Mouse (Mus musculus) adrenal gland, postnatal 14 days (tissue): ENCODE measurements around the gene Cacna1g. TPM values are rescaled to one million over a fixed set of nuclear protein-coding genes. Genes with fewer than 3 reads are reported as not detected.

Source experiments
- DNase-seq: peaks from one replicate; pipeline ENCODE4 v3.0.0; 2021; ENCODE audit warnings: mixed read lengths
- long read RNA-seq, 2 experiments: library from polyadenylated mRNA; stranded (forward); transcript quantifications; one replicate each; pipeline ENCODE4 v2.0.0; 2021
- total RNA-seq: library from RNA; stranded (reverse); gene quantifications from 2 replicates; pipeline ENCODE4 v1.2.3, GENCODE M21; 2021

Gene Cacna1g
- 0.89 and 1.5 TPM in 2 replicates for total RNA-seq
- long read RNA-seq, experiment 1 = 0 reads
- long read RNA-seq, experiment 2, partial matches to known transcripts = 1 of 1 reads
- long read RNA-seq, experiment 2, other reads (novel, unspliced or antisense) = 0 of 1 reads

DNA sequence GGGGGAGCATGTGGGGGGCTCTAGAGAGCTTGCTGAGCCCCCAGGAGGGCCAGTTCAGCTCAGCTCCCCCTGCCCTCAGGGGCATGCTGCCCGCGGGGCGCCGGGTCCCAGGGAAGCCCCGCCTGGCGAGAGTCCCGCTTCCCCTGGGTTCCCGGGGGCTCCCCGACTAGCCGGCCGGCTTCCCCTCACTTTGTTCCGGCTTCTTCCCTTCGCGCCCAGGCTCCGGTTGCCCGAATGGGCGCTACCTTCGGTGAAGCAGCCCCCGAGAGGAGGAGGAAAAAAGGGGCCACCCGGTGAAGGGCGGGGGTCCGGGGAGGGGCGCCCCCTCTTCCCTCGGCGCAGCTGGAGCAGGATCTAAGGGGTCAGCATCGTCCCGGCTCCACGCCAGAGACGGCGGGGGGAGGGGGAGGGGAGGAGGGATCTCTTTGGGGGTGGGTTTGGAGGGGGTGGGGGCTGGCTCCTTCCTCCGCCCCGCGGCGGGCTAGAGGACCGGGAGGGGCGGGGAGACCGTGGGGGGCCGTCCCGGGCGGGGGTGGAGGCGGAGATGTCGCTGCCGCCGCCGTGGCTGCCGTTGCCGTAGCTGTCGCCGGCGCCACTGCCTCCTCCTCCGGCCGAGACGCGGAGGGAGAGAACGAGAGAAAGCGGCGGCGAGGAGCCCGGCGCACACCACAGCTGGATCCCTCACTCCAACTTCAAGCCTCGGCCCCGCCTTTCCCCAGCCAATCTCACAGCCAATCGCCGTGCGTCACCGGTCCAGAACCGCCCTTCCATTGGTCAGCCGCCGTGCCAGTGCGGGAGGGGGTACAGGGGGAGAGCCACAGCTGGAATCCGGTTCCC is at the start of gene Cacna1g:
Gene Cacna1g (minus strand): TSS at position 492 of the 837 bp plus-strand sequence.
- peak; percentile 95 for DNase-seq

DNA sequence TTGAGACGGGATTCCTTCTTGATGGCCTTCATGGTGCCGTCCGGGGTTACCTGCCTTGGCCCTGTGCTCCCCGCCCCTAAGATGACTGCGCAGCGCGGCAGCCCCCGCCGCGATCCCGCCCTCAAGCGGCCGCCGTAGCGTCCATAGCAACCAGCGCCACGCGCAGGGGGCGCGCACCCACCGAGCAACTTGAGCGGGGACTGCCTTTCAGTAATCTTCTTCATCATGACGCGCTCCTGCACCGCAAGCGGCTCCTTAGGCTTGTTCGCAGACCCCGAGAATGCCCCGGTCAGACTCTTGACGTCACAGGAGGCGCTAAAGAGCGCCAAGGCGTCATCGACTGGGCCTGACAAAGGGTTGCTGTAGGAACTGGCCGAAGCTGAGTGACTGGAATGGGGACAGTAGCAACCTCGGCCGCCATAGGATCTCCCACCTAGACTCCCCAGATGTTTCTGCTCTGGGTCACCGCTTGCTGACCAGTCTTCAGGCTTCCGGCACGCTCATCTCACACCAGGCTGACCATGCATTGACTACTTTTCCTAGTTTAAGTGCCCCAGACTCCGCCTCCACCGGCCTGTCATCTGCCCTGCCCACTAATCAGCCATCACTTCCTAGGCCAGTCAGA is 47.3 kb upstream of the Cacna1g start, which contains the start of gene Mycbpap:
Gene Mycbpap (minus strand): TSS at position 524 of the 625 bp plus-strand sequence.
- peak; percentile 71 for DNase-seq

DNA sequence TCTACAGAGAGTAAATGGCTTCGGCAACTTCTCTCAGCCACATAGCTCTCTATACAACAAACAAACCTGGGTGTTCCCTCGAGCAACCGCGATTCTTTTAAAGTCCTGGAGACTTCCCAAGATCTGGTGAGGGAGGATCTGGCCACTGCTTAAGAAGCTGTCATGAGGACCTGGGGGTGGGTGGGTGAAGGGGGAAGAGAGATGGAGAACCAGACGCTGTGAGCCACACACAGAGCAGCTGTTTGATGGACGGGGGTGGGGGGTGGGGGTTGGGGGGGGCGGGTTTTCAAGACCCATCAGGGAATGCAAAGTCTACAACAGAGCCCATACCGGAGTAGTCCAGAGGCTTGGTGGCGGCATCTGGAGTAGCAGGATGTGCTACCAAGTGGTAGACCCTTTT is 39.5 kb upstream of the Cacna1g start:
- no peak for DNase-seq

DNA sequence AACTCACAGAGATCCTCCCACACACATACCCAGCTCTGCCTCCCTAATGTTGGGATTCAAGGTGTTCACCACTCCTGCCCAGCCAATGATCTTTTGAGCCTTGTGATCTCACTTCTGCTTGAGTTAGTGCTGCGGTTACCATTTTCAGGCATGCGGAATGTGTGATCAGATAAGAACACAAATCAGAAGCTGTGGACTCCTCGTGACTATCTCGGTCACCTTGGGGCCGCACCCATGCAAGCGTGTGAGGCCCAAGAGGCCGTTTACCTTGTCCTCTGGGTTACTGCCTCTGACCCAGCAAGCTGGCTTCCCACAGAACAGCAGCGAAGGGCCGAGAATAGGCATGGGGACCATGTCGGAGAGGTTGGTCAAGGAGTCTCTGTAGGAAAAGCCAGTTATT is 35.0 kb upstream of the Cacna1g start:
- peak; percentile 2 for DNase-seq

DNA sequence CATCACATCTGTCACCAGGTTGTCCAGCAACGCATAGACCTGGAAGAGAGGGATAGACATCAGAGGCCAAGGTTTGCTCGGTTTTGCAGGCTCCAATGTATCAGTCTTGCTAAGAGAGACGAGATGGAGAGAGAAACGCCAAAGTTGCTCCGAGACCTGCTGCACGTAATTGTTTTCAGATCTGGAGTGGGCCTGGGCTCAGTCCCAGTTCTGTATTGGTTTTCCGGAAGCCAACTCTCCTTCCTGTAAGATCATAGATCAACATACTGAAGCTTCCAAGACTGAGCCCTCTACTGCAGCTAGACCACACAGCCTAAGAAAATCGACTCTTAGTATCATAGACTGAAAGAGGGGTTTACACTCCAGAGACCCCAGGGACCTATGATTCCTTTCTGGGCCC is 27.5 kb upstream of the Cacna1g start:
- no peak for DNase-seq

DNA sequence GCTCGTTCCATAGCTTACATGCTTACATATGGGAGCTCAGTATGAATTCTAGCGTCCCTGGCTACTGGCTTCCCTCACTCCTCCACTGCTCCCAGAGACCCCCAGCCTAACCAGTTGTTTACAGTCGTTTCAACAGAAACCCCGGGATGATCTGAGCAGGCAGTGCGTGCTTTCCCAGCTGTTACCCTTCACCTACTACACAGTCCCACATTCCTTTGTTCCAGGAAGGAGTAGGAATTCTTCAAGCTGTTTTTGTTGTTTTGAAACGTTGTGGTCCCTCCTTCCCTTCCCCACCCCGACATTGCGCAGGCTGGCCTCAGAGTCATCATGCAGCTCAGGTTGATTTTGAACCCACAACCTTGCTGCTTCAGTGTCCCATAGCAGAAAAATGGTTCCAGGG is 26.4 kb upstream of the Cacna1g start:
- DNase-seq = no peak

DNA sequence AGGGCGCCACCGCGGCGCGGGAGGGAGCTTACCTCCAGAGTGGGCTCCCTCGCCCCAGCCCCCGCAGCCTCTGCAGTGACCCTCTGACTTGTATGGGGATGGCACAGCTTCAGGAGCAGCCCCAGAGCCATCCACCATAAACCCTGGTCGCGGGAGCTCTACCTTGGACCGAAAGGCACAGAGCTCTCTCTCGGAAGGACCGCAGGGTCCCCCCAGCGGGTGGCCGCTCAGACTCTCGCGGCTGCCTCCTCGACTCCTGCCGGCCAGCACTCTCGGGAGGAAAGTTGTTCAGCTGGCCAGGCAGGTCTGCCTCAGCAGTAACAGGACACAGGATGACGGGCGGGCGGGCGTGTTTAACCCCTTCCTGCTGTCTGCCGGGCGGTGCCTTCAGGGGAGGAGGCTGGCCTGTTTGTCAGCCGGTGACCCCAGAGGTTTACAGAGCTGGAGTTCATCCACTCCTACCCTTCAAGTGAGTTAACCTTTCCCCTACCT is 25.7 kb upstream of the Cacna1g start, which contains the start of gene Epn3:
Gene Epn3 (minus strand): TSS at position 314 of the 492 bp plus-strand sequence.
- peak; percentile 66 for DNase-seq

DNA sequence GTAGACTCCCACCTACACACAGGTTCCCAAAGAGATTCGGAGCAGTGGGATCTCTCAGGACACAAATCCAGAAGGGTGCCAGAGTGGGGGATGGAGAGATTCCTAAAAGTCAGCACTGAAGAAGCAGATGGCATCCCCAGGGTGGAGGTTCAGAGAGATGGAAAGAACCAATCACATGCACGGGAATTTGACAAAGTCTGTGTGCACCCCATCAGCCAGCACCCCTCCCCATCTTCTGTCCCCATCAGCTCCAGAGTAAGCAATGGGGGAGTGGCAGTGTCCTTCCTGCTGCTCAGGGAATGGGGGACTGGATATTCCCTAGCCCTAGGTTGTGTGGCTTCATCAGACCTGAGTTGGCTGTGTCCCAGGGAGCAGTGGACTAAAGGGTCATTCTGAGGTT is 25.0 kb upstream of the Cacna1g start:
- no peak for DNase-seq

DNA sequence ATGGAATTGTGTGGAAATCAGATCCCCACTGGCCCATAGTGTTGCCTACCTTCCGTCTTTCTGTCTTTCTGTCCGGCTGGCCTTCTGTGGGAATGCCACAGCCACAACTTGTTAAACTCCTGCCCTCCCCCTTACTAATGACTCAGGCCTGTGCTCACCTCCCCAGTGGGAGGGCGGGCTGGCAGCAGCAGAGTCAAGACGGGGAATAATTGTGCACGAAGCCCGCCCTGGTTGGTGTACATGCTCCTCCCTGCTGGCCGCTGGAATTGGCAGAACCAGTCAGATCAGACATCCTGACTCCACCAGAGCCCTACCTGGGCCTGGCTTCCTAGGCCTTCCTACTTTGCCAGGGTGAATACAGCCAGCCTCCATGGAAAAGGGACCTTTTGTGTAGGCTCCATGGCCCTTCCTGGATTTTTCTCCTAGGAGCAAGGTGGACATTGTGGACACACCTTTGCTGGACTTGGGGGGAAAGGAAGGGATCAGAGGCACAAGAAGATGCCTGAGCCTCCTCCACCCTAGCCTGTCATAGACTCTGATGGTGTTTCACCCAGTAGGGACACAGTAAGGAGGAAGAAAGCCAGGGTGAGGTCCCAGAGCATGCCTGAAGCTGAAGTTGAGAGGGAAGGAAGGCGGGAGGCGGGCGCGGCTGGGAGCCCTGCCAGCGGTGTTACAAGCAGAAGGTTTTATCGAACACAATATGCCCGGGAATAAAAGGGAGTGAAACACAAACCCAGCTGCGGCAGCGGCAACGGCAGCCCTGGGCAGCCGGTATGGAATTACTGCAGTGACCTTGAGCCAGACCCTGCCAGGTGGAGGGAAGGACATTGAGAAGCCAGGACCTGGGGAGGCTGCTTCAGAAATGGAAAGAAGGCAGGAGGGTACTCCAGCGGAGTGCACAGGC is 24.3 kb upstream of the Cacna1g start:
- peak; percentile 87 for DNase-seq

DNA sequence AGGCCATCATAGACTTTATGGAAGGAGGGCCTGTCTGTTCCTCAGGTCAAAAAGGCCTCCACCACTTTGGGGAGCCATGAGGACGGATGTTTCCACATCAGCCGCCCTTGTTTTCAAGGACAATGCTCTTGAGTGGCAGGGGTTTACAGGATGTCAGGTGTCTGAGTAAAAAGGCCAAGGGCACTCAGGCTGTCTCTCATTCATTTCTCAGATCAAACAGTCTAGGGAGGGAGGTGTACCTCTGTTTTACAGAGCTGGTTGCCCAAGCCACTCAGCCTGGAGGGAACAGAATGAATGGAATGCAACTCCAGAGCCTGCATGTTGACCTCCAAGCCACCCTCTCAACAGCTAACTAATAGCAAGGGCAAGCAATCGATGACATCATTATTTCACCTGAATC is 21.4 kb upstream of the Cacna1g start:
- DNase-seq = peak; percentile 69

DNA sequence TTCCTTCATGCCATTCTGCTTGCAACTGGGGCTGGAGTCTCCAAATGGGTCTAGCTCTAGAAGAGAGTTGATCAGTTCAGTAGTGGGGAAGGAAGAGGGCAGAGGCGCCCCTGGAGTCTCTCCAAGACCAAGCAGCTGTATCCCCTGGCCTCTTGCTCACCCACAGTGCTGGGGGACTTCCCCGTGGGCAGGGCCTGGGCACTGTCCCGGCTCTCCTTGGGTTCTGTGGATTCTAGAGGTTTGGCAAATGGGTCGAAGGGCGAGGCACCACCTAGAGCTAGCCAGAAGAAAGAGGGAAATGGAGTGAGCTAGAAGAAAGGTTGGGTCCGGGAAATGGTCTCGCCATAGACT is 17.7 kb upstream of the Cacna1g start:
- DNase-seq = peak; percentile 19

DNA sequence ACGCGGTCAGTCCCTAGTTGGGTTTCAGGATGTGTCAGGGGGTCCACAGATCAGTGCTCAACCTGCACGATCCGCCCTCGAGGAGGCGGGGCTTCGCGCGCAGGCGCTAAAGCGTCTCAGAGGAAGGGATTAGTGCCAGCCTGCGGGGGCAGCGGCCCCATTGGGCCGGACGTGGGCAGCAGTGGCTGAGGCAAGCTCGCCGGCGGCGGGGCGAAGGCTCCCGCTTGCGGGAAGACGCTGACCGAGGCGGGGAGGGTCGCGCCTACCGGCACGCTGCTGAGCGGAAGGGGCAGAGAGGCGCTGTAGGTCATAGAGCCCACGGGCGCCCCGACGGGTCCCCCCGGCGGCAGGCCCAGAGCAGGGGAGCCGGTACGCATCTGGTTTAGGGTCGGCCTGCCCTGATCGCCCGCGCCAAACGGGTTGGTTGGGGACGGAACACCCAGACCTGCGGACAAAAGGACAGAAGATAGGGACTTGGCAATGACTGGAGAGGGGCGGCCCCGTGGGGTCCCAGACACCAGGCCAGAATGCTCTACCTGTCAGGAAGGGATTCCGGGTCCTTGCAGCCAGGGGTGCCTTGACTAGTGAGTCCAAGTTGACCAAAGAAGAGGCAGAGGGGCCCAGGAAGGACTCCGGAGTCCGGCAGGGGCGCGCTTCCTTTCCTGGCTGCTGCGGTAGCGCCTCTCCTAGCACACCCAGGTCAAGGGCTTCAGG is 17.2 kb upstream of the Cacna1g start:
- DNase-seq = peak; percentile 65

DNA sequence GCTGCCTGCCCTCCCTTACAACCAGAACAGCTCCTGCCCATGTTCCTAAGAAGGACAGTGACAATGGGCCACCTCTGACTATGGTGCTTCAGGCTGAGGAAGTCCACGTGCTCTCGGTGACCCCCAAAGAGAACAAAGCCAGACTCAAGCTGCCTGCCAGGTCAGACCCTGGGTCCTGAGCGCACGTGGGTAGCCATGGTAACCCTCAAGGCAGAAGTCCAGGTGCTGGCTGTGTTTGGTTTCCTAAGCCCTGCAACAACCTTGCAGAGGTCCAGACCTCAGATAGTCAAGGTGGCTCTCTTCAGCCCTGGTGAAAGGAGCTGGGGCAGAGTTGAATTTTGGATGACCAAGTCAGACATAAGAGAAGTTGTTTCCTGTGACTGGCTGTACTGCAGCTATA is 15.7 kb upstream of the Cacna1g start:
- no peak for DNase-seq

DNA sequence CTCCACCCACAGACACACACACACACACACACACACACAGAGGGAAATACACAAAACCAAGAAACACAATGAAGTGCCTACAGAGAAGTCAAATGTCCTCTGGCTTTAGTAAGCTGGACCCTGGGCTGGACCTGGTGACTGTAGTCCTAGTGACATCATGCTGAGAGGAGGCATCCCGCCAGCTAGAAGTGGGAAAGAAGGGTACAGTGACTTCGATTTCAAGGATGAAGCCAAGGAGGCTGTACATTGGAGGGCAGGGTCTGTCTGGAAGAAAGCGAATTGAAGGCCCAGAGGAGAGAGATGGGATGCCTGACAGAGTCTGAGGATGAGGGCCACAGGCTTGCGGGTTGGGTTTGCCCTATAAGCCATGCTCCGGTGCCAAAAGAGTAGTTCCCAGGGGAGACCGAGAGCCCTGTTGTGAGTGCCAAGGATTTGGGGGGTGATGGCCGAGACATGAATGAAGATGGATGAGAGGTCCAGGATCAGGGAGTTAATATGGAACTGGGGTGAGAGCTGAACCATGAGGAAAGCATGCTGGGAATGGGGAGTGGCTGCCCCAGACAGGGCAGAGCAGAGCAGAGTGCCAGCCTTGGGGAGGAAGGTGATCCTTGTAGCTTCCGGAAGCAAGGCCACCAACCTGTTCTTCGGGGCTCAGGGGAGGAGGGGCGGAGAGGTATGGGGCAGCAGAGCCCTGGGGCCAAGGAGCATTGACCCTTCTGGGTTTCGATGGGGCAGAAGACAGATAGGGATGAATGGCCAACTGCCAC is 15.0 kb upstream of the Cacna1g start:
- no peak for DNase-seq

DNA sequence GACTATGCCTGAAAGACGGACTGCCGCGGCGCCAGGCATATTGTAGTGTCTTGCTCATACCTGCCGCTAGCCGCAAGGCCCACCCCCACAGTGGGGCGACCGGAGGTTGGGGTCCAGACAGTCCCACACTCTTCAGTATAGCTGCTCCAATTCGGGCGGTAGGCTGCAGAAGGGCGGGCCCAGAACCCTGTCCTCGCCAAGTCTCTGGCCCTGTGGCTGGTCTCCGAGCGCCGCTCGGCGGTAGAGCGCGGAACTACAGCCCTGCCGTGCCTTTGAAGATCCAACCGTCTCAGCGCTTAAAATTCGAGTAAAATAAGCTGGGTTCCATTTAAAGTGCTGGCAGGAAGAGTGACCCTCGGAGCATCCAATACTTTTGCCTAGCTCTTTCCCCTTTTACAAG is 12.0 kb upstream of the Cacna1g start, which contains the start of gene Spata20:
Gene Spata20 (minus strand): TSS at position 179 of the 400 bp plus-strand sequence.
- DNase-seq = peak; percentile 91

DNA sequence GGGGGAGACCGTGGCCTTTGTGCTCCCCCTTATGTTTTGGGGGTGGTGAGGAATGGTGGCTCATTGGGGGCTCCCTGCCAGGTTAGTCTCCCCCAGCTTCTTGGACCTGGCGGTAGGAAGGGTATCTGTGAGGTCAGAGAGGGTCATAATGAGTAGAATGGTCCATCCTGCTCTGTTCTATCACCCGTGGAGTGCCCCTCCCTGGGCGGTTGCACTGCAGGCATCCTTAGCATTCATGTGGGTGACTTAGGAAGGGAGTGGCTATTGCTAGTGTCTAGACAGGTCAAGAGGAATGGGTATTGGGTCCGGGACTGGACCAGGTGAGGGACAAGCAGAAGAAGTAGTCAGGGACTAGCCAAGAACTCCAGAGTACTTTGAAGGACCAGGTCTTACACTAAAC is 11.2 kb upstream of the Cacna1g start:
- DNase-seq = no peak

DNA sequence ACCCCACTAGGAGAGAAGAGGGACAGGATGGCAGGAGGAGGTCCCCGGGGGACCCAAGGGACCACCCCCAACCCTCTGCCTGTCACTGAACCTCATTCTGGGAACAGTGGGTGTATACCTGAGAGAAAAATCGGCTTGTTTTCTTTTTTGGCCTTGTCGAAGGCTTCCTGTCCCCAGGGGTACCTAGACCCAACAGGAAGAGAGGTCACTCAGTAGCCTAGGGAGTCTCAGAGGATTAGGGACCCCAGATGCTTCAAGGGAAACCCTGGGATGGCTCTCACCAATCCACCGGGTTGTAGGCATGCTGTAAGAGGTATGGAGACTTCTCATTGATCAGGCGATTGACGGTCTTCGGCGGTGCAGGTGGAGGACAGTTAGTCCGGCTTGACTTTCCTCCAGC is 10.6 kb upstream of the Cacna1g start:
- DNase-seq = no peak

DNA sequence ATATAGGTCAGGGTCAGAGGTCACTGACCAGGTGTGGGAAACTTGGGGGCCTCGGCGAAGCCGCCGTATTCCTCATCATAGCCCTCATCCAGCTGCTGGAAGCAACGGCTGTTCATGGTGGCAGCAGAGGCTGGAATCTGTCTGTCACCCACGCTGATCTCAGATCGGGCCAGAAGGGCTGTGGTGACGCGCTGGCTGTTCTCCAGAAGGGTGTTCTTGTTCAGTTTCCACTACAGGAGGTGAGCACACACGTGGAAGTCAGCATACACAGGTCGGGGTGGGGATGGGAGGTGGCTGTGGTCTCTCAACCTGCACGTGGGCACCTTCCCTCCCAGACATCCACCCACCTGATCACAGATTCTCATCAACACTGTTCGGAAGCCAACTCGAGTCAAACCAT is 9.9 kb upstream of the Cacna1g start:
- DNase-seq = no peak

DNA sequence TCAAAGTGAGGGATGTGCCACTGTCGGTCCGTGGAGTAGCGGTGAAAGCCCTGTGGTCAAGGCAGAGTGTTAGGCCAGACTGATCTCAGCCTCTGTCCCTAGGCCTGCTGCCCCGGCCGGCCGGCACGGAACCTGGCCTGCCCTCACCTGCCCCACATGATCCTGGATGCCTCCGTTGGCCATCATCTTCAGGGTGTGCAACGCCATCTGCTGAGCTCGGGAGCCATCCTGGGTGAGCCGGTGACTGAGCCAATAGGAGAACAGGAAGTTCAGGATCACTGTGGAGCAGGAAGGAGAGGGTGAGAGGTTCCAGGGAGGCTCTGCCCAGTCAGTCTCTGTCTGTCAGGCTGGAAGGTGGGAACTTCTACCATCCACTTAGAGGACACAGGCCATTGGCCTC is 9.4 kb upstream of the Cacna1g start:
- DNase-seq = no peak

DNA sequence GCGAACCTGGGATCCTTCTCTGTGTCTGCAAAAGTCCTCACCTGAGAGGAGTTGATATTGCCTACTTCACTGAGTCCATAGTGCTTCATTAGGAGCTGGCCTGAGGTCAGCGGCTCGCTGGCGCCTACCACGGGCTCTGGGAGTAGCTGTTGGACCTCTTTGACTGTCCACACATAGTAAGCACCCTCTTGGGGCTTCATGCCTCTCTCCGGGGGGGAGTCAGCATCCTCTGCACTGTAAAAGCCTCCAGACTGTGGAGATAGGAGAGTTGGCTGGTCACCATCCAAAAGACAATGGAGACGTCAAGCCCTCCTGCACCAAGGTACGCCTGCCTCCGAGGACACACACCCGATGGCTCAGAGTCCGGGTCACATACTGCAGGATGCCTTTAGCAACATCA is 8.7 kb upstream of the Cacna1g start:
- DNase-seq = no peak

DNA sequence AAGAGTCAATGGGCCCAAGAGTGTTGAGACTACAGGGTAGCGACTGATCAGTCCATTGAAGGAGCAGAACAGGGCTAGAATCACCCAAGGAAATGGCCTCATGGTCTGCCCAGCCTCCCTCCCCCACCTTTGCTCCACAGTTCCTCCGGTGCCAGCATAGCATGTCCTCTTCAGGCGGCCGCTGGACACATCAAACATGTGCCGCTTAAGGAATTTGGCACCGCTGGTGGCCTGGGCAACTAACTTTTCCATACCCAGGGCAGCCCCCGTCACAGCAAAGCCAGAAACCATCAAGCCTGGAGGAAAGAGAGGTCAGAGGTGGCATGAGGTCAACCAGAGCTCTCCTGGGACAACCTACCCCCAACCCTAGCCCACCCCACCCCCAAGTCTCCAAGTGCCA is 8.0 kb upstream of the Cacna1g start:
- DNase-seq = no peak
